Mouse (Mus musculus) thymus, postnatal 14 days (tissue): ENCODE measurements around the gene Adgrl2.

Experiments
- DNase-seq: peaks from one replicate; pipeline ENCODE4 v3.0.0; 2021

The Adgrl2 gene

DNA sequence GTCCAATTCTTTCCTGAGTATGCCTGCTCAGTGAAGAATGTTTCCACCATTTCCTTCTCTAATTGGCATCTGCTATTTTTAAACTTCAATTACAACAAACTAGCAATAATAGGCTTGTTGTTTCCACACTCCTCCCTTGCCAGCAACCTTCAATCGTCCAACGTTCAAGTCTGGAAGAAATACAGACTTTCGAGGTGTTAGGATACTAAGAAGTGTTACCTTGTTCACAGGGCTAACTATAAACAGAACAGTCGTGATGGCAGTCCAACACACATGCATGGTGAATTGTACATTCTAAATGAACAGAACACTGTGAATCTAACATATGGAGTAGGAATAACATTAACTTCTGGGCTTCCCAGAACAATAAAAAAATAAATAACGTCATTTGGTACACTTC is 117.8 kb downstream of the Adgrl2 start:
- DNase-seq = no peak

DNA sequence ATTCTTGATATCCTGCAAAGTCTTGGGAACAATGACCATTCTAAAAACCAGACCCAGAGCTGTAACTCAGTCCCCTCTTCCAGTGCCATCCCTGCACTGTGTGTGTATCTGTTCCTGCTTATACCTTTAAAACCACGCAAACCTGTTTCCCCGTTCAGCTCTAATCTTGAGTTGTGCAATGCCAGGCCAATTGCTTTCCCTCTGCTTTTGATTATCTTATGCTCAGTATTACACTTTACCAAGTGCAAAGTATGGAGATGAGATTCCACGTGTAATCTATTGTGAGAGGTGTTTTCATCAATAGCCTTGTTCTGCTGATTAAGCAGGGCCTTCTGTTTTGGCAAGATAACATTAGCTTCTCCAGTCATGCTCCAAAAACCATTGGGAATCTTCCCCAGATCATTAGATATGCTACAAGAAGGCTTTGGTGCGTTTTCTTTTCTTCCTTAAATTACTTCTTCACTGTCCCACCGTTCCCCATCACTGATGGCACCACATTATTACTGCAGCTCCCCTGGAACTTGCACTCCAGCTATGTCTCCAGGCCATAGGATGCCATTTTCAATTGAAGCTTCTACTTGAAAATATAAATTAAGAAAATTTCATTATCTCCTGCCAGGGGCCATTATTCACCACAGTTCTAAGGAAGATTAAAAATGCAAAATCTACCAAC is 118.4 kb downstream of the Adgrl2 start:
- no peak for DNase-seq

DNA sequence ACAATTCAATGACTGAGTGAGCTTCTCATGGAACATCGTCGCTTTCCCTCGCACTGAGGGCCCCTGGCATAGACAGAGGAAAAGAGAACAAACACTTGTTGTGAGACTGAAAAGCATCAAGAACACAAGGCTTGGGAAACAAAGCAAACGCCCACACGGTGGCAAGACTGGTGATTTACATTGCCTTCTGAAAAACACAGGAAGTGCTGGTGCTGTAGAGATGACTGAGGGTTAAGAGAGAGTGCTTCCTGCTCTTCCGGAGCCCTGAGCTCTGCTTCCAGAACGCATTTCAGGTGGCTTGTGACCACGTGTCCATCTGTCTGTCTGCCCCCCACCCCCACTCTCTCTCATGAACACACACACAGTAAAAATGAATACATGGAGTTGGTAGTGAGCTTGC is 122.7 kb downstream of the Adgrl2 start:
- peak; percentile 41 for DNase-seq

DNA sequence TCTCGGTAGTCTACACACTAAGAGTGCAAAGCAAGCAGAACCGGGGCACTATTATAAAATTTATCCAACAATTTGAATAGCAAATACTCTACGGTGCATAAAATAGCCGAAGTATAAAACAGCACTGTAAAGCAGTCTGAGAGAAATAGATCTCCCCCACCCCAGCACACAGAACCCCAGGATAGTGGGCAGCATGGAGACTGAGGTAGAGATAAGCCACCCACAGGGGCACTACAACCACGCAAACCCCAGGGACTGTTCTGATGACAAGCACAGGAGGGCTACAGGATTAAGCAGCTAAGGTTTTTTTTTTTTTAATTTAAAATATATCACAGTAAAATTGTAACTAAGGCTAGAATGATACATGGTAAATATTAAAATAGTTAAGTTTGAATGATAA is 123.7 kb downstream of the Adgrl2 start:
- no peak for DNase-seq

DNA sequence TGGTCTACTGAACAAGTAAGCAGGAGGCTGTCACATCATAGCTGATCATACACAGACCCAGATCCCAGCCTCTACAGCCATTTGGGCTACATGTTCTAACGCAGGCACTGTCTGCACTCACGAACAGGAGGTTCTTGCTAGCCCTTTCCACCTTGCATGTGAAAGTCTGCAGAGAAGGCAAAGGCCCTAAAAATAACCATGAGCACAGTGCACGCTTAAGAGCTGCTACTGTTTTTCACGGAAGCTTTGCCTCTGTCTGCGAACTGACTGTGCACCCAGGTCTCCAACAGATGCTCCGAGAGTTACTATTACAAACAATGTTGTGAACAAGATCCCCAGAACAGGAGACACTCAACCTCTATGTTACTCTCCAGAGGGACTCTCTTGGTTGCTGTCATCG is 124.3 kb downstream of the Adgrl2 start:
- no peak for DNase-seq

DNA sequence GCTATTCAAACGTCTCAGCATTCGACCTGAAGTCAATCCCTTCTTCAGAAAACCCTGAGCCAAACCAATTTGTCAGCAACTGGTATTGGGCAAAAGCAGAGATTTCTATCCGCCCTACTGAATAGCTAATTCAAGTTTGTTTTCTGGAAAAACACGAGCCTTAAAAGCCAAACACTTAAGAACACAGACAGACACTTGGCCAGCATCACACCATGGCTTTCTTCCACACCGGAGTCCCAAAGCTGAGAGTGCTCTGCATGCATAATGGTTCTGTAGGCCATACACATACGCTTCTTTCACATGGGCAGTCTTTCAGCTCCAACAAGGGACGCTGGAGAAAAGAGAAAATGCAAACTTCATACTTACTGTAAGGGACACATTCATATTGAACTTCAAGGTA is 125.1 kb downstream of the Adgrl2 start:
- no peak for DNase-seq

DNA sequence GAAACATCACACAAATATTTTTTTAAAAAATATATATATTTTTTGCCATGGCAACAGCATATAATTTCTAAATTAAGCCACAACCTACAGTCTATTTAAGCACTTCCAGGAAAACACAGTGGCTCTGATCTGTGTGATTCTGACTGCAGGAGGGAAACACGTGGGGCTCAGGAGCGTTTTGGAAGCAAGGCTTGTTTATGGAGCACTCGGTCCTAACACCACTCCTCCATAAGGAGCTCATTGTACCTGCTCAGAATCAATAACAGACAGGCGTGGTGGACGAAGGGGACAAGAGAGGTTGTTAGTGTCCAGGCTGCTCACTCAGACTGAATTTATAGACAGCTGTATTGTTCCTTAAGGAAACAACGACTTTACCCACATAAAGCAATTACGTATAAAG is 128.5 kb downstream of the Adgrl2 start:
- DNase-seq = no peak

DNA sequence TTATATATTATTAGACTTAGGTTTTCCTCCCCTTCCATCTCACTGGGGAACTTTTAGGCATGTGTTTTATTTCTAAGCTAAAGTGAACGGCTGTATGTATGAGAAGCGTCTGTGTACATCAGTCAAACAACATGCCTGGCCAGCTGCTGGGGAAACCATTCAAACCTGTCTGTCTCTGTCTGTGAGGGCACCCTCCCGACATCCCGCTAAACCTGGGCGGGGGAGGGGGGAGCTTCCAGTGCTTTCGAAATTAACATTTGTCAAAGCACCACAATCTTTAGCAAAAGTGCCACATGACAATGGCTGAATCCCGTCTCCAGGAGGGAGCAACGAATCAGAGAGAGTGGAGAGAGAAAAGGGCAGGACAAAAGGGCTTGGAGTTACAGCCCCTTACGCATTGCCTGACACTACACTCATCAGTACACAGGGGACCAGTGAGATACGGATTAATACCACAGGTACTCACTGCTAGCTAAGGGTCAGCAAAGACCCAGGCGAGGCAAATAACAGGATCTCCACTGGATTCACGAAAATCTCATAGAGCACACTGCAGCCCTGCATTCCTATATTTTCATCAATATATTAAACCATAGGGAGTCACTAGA is 135.9 kb downstream of the Adgrl2 start:
- DNase-seq = no peak

DNA sequence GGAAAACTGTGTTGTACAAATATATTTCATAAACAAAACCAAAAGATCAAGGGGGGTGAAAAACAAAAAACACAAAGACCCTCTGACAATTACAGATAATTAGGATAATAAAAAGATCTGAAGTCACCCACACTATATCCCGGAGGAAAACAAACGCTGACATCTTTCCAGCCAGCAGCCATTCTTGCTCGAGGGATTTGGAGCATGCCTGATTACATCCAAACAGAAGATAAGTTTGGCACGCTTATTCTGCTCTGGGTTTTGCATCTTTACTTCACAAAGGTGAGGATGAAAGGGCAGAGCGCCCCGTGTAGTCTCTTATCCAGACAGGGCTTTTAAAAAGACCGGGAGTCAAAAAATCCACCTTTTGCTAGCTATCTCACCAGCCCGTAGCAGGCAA is 137.0 kb downstream of the Adgrl2 start:
- DNase-seq = no peak

DNA sequence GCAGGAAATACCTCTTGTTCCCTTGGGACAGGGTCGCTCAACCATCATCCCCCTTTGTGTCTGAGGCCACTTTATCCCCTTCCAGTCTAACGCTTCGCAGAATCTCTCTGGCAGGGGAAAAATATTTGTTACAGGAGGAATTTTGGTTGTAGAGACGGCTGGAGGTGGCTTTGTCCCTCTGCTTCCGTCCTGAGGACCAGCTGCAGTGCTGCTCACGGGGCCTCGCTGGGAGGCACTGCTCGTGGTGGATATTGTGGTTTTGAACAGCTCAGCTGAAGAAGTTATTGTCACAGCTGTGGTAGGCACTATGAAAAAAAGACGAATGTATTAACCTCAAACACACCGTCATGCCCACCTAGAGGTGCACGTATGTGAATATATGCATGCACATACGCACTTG is 137.8 kb downstream of the Adgrl2 start:
- peak; percentile 59 for DNase-seq

DNA sequence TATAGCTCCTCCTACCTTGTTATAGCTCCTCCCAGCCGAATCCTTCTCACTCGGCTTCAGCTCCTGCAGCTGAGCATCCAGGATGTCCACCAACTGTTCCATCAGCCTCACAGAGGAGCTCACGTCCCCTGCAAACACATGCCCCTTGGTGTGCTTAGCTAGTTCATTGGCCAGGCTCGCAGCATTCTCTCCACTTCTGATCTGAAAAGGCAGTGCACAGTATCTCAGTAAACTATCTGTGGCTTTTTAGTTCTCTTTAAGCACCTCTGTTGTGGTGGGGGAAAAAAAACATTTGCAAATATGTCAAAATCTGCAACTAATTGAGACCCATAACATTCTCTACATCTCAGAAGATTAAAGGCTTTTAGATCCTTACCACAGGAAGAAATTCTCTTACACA is 139.5 kb downstream of the Adgrl2 start:
- DNase-seq = peak; percentile 16

DNA sequence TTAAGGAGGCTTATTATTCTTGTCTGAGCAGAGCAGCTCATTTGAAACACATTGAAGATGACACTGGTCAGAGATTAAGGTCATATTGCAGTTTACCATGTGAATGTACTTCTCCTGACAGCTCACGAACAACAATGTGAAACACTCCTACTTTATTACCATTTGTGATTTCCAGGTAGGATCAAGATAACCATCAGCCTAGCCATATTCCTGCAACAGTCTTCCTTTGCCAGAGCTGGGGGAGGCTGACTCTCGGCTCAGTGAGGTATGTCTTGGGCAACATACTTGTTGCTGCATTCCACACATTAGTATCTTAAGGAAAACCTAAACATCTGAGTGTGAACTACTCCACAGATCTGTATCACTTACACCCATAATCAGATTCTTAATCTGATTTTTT is 142.0 kb downstream of the Adgrl2 start:
- DNase-seq = no peak

DNA sequence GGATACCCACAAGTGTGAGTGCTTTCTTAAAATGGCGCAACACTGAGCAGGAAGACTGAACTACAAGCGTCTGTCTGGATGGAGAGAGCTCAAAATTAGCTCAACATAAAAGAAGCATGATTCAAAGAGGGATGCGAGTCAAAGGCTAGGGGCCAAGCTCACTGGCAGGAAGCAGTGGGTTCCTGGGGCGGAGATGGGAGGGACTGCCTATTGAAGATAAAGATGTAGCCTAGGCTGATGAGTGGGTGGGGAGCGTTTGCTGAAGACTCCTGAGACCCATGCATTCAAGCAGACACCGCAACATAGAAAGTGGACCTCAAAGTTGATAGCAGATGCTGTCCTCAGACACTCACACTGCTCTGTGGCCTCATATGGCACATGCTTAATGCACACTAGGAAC is 146.2 kb downstream of the Adgrl2 start:
- no peak for DNase-seq

DNA sequence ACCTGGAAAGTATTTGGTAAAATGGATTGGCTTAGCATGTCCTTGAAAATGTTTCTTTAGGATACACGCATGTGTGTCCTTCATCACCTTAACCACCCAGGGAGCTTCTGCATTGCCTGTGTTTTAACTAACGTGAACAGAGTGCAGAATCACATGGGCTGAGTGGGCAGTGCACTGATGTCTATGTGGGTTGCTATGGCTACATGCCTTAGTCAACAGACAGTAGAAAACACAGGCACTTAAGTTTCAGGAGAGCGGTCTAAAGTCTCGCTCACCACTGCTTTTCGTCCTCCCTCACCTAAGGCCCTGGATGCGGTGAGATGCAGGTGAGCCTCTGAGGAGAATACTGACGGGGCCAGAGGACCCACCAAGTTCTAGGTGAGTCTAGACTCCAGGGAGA is 147.8 kb downstream of the Adgrl2 start:
- no peak for DNase-seq

DNA sequence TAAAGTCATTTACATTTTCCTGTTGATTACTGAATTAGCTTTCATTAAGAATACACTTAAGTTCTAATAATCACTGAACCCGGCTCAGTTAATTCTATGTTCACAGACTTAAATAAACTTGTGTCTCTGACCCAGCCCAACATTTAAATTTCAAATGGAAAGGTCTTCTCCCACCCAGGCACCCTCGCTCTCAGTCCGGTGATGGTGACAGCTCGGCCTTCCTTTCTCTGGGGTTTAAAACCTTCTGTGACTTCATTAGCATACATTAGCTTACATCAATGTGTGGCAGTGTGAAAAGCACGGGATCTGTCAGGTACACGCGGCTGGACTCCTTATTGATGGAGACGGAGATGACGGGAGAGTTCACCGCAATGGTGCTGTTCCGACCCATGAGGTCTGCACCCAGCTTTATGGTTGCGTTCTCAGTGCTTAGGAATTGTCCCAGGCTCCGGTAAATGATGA is 151.5 kb downstream of the Adgrl2 start:
- no peak for DNase-seq

DNA sequence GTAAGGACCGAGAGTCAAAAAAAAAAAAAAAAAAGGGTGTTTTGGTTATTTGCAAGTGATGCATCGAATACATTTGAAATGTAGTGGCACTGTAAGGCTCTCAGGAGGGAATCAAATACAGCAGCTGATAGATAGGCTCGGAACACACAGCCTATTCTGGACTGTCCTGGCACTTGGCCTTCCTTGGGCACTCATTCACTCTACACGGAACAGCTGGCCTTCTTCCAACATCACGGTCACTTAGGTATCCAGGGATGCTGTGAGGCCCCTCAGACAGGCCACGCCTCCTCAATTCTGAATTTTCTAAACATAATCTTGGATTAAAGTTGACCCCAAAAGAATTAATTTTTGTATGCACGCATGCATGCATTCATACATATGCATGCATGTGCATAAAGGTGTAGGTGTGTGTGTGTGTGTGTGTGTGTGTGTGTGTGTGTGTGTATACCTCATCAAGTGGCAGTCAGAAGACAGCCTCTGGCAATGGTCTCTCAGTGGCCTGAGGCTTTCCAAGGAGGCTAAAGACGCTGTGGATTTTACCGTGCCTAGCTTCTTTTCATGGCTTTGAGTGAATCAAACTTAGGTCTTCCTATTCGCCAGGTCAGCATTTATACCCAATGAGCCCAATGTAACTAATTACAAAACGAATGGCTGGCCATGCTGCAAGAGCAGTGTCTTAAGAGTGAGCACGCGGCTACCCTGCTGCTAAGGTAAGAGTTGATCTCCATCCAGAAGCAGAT is 152.1 kb downstream of the Adgrl2 start:
- DNase-seq = no peak

DNA sequence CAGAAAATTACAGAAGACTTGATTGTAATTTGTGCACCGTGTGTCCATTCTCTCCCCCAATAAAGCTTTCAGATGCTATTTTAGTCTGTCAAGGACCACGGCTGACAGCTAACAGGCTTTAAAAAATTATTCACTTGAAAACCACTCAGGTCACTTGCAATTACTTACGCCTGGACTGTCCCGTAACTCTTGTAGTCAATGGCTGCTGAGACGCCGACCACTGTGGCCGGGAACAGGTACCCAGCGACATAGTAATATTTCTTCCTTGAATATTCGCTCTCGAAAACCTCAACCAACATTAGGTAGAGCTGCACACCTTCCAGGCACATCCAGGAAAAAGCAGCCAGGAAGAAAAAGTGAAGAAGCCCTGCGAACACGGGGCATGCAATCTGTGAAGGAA is 155.2 kb downstream of the Adgrl2 start:
- DNase-seq = no peak

DNA sequence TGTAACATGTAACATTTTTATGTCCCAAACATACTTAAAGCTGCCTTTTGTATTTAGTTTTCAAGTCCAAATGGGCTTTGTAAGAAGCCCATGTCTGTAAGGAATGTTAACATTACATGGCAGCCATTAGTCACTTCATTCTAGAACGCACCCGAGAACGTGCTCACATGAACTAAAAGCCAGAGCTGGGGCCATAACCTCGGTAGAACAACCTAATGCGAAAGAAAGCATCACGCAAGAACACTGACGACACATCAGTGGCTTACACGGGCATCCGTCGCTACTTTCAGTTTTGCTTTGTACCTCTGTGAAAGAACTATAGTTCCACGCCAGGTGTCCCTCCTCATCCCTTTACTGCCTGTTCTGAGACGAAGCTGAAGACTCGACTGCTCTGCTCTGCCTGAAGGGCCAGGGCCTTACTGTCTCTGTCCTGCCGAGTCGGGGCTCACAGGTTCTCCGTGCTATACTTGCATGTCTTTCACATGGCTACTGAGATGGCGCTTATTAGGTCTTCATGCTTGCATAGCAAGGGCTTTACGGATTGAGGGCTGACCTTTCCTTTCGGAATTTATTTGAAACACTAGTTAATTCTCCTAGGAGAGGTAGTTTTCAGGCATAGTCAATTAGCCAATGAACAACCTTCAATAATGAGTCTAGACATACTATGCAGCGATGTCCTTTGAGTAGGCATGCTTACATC is 157.1 kb downstream of the Adgrl2 start:
- DNase-seq = no peak

DNA sequence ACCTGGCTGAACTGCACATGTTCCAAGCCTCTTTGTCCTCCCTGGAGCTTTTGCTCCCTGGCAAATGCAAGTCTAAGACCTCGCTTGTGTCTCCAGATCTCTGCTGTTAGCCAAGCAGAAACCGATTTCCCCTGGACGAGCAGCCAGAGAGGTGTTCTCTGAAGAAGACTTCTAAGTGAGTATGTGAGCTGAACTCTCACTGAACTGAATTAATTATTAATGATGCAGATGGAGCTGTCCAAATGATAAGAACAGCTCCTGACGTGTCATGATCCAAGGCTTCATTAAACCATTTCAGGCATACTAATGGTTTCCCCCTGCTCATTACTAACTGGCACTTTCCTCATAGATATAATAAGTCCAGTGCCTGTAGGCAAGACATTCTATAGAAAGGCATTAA is 158.4 kb downstream of the Adgrl2 start:
- no peak for DNase-seq

DNA sequence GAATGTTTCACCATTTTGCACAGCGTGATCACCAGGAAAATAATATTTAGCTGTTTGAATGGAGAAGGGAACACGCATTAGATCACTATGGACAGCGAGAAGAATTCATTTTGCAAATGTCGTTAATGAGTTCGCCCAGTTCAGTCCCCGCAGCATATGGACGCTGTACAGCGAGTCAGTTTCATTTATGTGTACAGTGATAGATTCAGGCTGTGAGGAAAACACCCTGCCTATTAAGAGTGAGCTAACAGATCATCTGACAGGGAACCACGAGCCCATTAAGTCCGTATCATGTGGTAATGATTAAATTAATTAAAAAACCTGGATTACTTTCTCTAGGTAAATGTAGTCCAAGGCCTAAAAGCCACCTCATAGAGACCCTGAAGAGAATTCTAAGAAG is 161.8 kb downstream of the Adgrl2 start:
- DNase-seq = no peak

DNA sequence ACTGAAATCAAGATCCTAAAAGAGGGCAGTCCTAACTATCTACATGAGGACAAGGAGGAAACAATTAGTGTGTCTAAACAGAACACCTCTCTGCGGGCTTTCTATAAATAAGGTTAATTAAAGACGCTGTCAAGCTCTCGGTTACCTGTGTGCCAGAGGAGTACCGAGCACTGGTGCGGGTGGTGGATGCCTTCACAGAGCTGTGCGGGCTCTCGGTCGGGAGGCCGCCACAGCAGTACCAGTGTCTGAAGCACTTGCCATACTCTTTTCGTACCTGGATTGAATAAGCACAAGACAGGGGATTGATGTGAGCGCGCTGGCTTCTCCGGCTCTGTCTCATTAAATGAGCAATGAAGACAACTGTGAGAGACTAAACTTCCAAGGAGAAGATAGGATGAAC is 166.8 kb downstream of the Adgrl2 start:
- DNase-seq = no peak

DNA sequence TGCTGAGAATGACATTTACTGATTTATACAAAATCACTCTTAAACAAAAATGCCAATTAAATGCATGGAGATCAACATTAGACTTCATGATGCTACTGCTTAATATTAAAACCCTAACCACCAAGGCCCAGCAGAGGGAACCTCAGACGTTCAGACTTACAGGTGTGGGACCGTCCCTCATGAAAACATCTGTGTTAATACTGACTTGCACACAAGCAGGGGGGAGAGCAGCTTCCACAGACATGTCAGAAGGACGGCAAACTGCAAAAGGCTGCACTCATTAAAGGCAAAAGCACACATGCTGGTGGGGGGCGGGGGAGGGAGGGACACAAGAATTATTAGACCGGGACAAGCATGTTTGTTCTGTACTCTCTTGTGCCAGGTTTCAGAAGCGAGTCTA is 168.7 kb downstream of the Adgrl2 start:
- DNase-seq = no peak

DNA sequence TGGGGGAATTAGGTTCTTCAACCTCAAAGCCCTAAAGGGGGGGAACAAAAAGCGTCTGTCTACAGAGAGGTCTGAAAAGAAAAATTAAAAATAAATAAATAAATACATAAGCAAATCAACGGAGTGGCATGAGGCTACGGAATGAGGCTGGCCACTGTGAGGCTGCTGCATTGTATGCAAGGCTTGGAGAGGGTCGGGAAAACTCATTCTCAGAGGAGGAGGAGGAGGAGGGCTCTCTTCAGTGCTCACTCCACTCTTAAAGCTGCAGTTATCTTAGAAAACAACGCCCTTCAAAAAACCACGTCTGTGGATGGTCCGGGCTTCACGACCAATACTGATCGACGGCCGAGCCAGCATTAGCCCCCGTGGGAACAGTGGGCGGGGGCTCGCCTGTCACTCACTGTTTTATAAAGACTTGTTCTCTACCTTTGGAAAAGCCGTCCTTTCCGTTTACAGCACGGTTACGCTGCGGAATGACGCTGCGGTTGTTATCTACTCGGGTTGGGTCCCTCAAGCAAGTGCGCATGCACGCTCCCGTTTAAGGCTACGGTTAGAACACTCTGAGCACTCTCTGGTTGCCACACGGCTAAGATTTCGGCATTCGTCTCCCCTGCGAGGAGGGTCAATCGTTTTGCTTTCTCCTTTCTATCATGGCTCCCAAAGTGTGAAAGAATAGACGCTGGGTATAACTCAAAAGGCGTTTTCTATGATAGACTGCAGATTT is 170.9 kb downstream of the Adgrl2 start:
- DNase-seq = no peak
